Mouse (Mus musculus): ENCODE measurements around the gene Cfb.

Cfb gene

DNA sequence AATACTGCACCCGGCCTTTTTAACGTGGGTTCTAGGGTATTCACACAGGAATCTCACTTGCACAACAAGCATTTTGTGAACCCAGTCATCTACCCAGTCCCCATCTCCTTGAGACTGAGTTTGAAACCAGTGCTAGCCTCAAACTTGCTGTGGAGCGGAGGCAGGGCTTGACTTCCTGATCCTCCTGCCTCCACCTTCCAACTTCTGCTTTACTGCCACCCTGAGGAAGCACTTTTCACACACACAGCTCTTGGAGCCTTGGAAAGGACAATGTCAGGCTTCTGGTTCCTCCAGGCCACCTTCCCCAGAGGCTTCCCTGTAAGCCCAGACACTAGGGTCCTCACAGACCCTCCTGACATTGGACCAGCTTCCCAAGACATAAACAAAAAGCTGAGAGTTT lies 21.0 kb upstream of the Cfb start:
- no peak for DNase-seq

- DNase-seq, result no peak
These were observed 19.5 kb upstream of the Cfb start, which contains the start of gene Gm20547 for GRCm38 (mm10) chr17:34881683-34882310. Gene Gm20547, minus strand, starts transcription at chr17:34882042.

DNA sequence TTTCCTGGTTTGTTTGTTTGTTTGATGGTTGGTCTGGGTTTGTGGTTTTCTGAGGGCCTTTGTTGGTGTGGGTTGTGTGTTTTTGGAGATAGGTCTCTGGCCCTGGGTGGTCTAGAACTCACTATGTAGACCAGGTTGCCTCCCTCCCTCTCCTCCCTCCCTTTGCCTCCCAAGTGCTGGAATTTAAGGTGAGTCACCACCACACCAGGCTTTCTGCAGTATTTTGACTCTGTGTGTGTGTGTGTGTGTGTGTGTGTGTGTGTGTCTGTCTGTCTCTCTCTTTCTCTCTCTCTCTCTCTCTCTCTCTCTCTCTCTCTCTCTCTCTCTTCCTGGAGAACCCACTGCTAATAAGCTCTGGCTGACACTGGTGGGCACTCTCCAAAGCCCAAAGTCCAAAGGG lies 18.8 kb upstream of the Cfb start:
- DNase-seq, result no peak

DNA sequence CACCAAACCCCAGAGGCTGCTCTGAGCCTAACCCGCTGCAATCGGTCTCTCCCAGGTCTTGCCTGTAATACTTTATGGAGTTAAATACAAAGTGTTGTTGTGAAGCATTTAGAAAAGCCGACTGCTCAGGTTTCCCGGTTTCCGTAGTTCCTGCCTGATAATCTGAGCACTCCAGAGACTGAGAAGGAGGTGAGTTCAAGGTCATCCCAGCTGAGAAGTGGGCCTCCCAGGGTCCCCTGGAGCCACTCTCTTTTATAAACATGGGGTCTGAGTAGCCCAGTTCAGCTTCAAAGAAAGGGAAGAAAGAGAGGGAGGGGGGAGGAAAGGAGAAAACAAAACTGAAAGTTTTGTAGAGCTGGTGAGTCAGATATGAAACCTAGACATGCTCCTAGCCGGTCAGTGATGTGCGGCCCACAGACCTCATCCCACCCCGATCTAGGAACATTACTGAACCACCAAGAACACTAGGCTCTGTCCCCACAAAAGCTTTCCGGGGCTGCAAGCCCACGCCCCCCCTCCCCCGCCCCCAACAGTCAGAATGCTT lies 17.1 kb upstream of the Cfb start, which contains the start of gene Zbtb12:
Gene Zbtb12, plus strand, starts transcription at position 148 of the 544 bp plus-strand sequence.
- no peak for DNase-seq

DNA sequence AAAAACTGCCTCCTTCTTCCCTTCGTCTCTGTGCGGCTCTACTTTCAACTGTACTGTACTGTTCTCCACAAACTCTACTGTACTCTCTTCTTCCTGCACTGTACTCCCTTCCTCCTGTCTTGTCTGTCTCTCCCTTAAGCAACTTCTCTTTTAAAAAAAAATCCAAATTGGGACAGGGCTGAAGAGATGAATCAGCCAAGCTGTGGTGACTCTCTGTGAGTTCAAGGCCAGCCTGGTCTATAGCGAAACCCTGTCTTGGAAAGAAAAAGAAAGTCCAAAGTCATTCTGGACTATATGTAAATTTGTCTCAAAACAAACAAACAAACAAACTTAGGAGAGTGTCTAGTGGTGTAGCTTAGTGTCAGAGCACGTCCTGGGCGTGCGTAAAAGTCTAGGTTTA lies 12.0 kb upstream of the Cfb start:
- no peak for DNase-seq

GRCm38 (mm10) chr17:34865981-34866380 lies 3.7 kb upstream of the Cfb start:
- no peak for DNase-seq

DNA sequence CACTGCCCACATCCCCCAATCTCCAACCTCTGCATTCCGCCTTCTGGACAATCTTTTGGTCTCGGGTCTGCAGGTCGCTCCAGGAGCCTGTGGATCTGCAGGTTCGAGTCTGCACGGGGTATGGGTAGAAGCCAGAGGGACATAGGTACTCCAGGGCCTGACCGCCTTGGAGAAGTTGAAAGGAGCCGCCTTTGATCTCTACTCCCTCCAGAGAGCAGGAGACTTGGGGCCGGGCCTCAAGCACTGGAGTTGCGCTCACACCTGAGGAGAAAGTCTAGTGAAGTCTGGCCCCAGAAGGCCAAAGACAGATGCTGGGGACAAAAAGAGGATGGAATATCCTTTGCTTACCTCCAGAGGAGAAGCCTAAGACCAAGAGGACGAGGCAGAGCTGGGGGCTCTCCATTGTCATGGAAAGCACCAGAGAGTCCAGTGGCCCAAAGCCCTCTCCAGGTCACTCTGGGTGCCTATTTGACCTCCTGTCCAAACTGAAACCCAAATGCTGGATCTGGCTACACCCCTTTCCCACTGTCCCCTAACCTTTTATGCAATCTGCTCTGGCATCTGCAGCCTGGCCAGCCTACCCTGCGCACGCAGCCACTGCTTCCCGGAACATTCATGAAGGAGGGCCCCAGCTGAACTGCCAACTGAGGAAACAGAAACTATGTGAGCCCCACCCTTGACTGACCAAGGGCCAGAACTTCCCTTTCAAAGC lies 458 bp downstream of the Cfb start:
- DNase-seq, result no peak

DNA sequence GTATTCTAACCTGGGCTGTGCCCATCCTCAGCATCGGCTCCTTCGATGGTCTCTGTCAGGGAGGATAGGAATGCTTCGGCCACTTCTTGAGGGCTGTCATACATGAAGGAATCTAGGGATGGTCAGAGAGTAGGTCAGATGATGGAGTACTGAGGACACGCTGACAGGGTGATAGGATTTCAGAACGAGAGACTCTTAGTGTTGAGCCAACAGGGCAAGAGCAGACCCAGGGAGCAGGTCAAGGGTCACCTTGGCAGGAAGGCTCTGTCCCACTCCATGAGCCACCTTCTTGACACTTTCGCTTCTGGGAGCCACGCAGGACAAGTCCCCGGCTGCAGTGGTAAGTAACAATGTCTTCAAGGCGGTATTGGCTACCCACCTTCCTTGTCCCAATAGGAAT lies 1.8 kb downstream of the Cfb start:
- DNase-seq, result no peak

DNA sequence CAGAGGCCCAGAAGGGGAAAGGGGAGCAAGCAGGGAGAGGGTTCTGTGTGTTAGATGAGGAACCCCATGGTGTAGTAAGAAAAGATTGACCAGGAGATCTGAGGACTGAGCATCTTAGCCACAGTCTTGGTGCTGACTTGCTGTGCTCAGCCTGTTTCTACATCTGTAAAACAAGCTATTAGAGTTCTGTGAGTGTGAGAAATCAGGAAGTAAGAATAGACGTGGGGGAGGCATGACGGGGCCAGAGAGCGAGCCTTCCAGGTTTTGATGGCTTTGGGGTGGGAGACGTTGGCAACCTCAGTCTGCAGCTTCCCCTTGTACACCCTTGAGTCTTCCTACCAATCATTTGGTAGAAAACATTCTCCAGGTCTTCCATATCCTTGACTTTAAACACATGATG lies 3.6 kb downstream of the Cfb start:
- DNase-seq, result no peak

- no peak for DNase-seq
These were observed 6.5 kb downstream of the Cfb start for GRCm38 (mm10) chr17:34855825-34856224.

- DNase-seq, result no peak
These were observed 7.6 kb downstream of the Cfb start for GRCm38 (mm10) chr17:34854761-34855160.

DNA sequence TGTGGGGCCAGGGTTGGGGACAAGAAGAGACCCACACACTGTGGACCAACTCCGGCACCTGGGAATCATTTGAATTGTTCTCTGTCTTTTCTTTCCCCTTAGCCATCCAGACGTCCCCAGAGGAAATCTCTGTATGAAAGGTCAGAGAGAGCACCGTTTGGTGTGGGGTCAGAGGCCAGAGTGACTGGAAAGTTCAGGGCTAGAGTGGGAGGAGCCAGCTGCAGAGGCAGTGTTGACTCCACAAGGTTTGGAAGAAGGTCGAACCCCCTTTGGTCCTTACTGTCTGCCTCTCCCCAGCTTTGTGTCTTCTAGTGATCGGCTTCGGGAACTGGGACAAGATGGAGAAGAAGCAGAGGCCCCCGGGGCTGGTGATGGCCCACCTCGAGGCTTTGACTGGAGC lies 8.8 kb downstream of the Cfb start:
- DNase-seq, result no peak

DNA sequence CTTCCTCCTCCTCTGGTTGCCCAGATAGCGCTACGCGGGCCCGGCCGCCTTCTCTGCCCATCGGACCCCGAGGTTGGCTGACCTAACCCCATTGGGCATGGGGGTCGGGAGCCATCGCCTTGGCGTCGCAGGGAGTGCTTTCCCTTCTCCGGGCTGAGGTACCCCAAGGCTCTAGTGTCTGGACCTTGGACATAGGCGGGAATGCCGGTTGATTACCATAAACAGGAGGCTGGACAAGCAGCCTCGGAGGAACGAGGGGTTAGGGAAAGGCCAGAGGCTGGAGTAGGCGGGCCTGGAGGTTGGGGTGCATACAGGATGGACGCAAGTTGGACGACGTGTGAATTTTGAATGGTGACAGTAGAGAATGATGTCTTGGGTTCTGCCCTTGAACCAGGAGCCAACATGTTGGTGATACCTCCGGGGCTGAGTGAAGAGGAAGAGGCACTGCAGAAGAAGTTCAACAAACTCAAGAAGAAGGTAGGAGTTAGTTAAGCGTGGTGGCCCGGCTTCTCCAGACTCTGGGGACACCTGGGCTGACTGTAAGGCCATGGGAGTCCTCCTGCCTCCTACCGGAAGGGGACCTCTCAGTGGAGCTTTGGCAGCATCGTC lies 11.7 kb downstream of the Cfb start:
- DNase-seq, result no peak

DNA sequence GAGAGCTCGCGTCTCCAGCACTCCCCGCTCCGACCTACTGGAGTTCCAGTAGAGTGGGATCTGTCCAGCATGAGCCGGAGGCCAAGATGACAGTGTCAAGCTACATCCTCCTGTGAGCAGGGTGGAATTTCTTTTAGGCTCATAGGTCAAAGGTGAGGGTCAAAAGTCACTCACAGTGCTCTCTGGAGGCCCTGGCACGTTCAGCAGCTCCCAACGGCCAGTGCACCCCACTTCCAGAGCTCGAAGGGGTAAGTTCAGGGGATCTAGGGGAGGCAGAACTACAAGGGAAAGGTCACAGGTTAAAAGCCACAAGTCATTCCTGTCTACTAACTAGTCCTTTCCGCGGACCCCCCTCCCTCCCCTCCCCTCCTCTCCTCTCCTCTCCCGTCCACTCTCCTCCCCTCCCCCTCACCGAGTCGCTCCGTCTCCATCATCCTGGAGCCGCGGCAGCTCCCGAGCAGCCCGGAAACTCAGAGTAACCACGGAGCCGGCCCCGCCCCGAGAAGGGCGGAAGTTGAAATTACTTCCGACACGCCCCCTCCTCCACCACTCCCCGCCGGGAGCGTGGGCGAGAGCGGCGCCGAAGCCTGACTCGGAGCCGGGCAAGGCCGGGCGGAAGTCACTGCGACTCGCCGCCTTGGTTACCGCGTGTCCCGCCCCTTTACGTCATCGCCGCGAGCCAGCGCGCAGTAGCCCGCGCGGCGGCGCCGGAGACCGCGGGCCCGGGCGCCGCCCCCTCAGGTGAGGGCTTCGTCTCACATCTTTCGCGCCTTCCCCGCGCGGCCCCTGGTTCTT lies 12.4 kb downstream of the Cfb start, which contains the start of the genes Skiv2l and Nelfe:
Gene Skiv2l, minus strand, starts transcription at position 489 of the 795 bp plus-strand sequence.
Gene Nelfe, plus strand, starts transcription at position 670 of the 795 bp plus-strand sequence.
- DNase-seq, result peak; percentile 98

- no peak for DNase-seq
These were observed 14.7 kb downstream of the Cfb start for GRCm38 (mm10) chr17:34847615-34848014.

DNA sequence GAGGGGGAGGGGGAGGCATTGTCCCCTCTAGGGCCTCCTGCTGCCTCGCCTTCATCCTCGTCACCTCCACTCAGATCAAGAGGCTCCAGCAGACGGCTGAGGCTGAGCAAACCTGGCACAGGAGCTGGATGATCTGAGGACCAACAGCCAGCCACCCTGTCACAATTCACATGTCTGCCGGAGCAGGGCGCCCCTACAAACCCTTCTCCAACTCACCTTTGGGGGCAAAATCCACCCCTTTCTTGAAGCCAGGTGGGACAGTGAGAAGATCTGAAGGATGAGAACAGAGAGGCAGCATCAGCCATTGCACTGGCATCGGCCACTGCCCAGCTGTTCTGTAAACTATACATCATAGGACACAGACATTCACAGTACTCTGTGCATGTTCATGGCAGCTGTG lies 15.1 kb downstream of the Cfb start:
- DNase-seq, result no peak

DNA sequence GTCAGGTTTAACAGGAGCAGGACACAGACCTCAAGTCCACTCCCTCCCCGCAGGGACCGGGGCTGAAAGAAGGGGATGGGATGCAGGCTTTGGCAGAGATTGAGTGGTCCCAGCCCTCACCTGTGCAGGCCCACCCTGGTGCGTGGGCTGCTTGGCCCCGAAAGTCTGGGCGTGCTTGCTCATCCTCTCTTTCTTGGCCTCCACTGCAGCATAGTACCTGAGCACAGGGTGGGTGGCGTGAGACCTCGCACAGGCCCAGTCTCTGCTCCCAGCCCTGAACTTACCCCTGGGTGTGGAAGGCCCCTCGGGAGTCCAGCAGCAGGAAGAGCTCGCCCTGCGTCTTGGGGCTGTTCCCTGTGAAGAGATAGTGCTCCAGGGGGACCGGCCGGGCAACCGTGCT lies 17.4 kb downstream of the Cfb start:
- no peak for DNase-seq

DNA sequence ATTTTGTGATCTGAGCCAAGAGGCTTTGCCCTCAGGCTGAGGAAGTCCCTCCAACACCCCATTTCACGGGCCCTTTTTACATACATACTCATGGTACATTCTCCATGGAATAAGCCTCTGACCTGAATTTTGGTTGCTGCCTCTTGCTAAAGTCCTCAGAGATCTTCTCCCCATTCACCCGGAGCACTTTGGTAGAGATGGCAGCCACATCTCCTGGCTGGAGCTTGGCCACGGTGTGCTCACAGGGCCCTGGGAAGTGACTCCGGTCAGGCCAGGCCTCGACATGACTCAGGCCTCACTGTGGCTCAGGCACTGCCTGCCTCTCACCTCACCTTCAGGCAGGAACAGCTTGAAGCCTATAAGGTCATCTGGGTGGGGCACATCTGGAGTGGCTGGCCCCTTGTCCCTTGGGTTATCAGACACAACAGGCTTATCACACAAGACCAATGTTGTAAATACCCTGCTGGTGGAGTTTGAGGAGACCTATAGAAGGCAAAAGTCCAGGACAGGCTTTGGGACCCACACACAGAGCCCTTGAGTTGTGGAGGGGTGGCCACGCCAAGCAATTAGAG lies 21.5 kb downstream of the Cfb start:
- no peak for DNase-seq

DNA sequence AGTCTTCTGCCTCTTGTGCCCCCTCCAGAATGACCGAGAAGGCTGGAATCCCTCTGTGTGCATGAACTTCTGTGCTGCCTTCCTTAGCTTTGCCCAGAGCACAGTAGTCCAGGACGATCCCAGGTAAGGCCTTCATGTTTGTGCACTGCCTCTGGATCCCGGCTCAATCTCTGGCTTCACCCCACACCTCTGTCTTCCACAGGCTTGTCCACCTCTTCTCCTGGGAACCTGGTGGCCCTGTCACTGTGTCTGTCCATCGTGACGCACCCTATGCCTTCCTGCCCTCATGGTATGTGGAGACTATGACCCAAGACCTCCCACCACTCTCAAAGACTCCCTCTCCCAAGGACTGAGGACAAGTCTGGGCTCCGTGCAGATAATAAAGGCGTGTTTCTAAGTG lies 23.5 kb downstream of the Cfb start:
- DNase-seq, result no peak

DNA sequence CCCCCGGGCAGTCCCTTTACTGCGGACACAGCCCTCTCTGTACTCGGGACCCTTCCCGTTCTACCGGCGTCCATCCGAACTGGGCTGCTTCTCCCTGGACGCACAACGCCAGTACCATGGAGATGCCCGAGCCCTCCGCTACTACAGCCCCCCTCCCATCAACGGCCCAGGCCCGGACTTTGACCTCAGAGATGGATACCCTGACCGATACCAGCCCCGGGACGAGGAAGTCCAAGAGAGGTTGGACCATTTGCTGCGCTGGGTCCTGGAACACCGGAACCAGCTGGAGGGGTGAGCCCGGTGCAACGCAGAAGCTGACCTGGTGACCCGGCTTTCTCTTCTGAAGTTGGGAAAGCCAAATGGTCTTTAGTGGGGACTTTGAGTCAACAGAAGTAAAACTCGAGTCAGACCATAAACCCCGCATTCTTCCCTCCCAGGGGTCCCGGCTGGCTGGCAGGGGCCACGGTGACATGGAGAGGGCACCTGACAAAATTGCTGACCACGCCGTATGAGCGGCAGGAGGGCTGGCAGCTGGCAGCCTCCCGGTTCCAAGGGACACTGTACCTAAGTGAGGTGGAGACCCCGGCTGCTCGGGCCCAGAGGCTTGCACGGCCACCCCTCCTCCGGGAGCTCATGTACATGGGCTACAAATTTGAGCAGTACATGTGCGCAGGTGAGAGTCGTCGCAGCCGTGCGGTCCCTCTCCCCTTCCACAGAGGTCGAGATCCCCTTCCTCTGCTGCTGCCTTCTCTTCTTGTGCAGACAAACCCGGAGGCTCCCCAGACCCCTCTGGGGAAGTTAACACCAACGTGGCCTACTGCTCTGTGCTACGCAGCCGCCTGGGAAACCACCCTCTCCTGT lies 24.6 kb downstream of the Cfb start:
- DNase-seq, result no peak

GRCm38 (mm10) chr17:34836856-34837221 lies 25.5 kb downstream of the Cfb start, which contains the start of the genes Stk19 and Dxo:
Gene Stk19, minus strand, starts transcription at chr17:34836945.
Gene Dxo, plus strand, starts transcription at chr17:34837019.
- DNase-seq, result peak; percentile 95

Data from cerebellum, adult 11-12 months (tissue).